Mouse (Mus musculus) hindbrain, embryonic 16.5 days (tissue): Measurements from ENCODE around the gene Olfr995. TPM values are rescaled to one million over a fixed set of nuclear protein-coding genes. Genes with fewer than 3 reads are reported as not detected.

Experiments used
- ATAC-seq: fragments of 200-750 bp; cut with Nextera tagmentation; 2 replicates; pipeline ENCODE4 v1.8.0; 2017; ENCODE audit warnings: moderate TSS enrichment, moderate library complexity
- H3K27ac ChIP-seq: fragments of 300-500 bp; sonication (generic); 2 replicates; pipeline ENCODE4 v1.5.1; 2014; ENCODE audit warnings: low read depth, mild to moderate bottlenecking, control low read depth, low read length, moderate library complexity
- H3K27me3 ChIP-seq: fragments of 300-500 bp; sonication (generic); replicated peaks from 2 replicates; pipeline ENCODE4 v1.6.1; 2014; ENCODE audit warnings: low read length; ENCODE audit not compliant: control insufficient read depth, insufficient read depth
- H3K36me3 ChIP-seq: fragments of 300-500 bp; sonication (generic); 2 replicates; pipeline ENCODE4 v1.6.1; 2014; ENCODE audit warnings: mild to moderate bottlenecking, low read length, moderate library complexity, mixed read lengths; ENCODE audit not compliant: control insufficient read depth, insufficient read depth
- H3K4me1 ChIP-seq: fragments of 300-500 bp; sonication (generic); 2 replicates; pipeline ENCODE4 v1.6.1; 2014; ENCODE audit warnings: low read depth, low read length; ENCODE audit not compliant: control insufficient read depth, insufficient read depth
- H3K4me2 ChIP-seq: fragments of 300-500 bp; sonication (generic); 2 replicates; pipeline ENCODE4 v1.6.1; 2014; ENCODE audit warnings: mild to moderate bottlenecking, low read length, control low read depth, moderate library complexity
- H3K4me3 ChIP-seq: fragments of 300-500 bp; sonication (generic); 2 replicates; pipeline ENCODE4 v1.5.1; 2014; ENCODE audit warnings: mild to moderate bottlenecking, low read length, control low read depth, moderate library complexity
- H3K9ac ChIP-seq: fragments of 300-500 bp; sonication (generic); 2 replicates; pipeline ENCODE4 v1.6.1; 2014; ENCODE audit warnings: low read depth, mild to moderate bottlenecking, control low read depth, low read length, moderate library complexity
- H3K9me3 ChIP-seq: fragments of 300-500 bp; sonication (generic); 2 replicates; pipeline ENCODE4 v1.6.1; 2014; ENCODE audit warnings: mild to moderate bottlenecking, low read length, moderate library complexity; ENCODE audit not compliant: control insufficient read depth
- WGBS: fragments of 180-500 bp; shearing (Covaris S2); extraction: QIAGEN DNeasy Blood & Tissue Kit; methylation state at CpG from one replicate; pipeline ENCODE4 v1.1.7; 2014; 5-methylcytosine and 5-hydroxymethylcytosine counted together
- polyA plus RNA-seq: library from polyadenylated mRNA; unstranded; fragments of >200 nt; fragmentation: Nextera tagmentation; extraction: Ambion mirVana; gene quantifications from 2 replicates; pipeline ENCODE4 v1.2.1, GENCODE M21; 2015

Olfr995 gene
- polyA plus RNA-seq = not detected in 2 replicates

DNA sequence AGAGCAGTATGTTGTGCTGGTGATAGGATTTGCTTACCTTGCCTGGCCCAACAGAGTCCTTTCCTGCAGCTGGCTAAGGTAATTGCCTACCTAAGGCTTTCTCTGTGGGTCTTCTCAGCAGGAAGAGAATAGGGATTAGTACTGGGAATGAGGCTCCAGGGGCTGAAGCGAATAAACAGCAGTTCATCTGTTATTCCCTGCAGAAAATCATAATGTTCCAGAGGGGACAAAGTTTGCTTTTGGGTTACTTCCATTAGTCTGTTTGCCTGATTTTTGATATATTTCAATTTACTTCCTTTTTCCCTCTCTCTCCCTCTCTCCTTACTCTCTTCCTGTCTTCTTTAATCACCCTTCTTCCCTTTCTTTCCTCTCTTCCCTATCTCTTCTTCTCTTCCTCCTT, at the start of gene Olfr995:
TSS of gene Olfr995 (minus strand) at position 101 of the 400 bp plus-strand sequence.
- H3K27ac ChIP-seq = no peak within 1 kb of the TSS
- no peaks in the 10 kb centered on the region for H3K36me3 ChIP-seq
- no peak within 1 kb of the TSS for H3K9ac ChIP-seq
- ATAC-seq = no peak
- no peaks in the 10 kb centered on the region for H3K4me1 ChIP-seq
- H3K4me2 ChIP-seq = no peak within 1 kb of the TSS
- H3K4me3 ChIP-seq = no peak within 1 kb of the TSS
- no peaks in the 10 kb centered on the region for H3K27me3 ChIP-seq
- WGBS = 17% methylated on average over 1 of the region's 1 CpGs
- H3K9me3 ChIP-seq = no peaks in the 10 kb centered on the region

DNA sequence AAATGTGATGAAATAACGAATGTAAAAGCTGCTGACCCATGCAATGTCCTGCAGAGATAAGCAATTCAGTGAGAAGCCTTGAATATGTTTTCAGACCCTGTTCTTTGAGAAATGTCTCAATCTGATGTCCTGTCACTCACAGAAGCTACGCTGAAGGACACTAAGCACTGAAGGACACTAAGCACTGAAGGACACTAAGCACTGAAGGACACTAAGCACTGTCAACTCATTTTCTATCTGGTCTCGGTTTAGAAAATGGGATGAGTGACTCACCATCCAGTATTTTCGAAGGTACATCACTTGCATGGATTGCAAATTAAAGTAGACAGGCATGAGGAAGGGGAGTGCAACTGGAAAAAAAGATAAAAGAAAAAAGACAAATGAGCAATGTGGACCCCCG, 47.0 kb upstream of the Olfr995 start:
- Histone ChIP-seq H3K36me3 (no peaks in the 10 kb centered on the region), H3K9me3 (no peaks in the 10 kb centered on the region), H3K4me1 (no peaks in the 10 kb centered on the region), H3K4me2 (no peak overlapping the region), H3K4me3 (no peak overlapping the region), H3K27me3 (no peaks in the 10 kb centered on the region), H3K27ac (no peak overlapping the region), H3K9ac (no peak overlapping the region)
- WGBS = 79% methylated on average over 5 of the region's 5 CpGs
- no peak for ATAC-seq

DNA sequence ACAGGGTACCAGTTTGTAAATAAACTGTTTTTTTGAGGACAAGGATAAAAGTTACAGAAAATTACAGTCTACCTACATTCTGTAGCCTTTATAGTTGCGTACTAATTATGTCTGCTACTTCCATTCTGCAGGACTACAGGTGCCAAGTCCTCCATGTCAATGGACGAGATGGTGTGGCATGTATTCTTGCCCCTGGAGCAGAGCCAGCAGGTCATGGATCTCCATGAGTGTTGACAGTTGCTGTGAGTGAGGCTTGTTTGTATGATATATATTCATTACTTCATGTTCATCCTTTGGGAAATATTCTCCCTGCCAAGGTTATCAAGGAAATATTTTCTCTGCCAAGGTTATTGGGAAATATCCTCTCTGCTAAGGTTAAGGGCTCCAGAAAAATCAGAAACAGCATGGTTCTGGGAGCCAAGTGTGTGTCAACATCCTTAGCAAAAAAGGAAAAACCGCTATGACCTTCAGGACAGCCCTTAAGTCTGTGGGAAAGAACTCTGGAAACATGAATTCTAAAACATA, 23.4 kb upstream of the Olfr995 start:
- Histone ChIP-seq H3K9me3 (no peaks in the 10 kb centered on the region), H3K27me3 (no peaks in the 10 kb centered on the region), H3K4me3 (no peak overlapping the region), H3K36me3 (no peaks in the 10 kb centered on the region), H3K27ac (no peak overlapping the region), H3K4me2 (no peak overlapping the region), H3K4me1 (no peaks in the 10 kb centered on the region), H3K9ac (no peak overlapping the region)
- ATAC-seq = no peak
- WGBS = 86% methylated on average over 3 of the region's 3 CpGs

DNA sequence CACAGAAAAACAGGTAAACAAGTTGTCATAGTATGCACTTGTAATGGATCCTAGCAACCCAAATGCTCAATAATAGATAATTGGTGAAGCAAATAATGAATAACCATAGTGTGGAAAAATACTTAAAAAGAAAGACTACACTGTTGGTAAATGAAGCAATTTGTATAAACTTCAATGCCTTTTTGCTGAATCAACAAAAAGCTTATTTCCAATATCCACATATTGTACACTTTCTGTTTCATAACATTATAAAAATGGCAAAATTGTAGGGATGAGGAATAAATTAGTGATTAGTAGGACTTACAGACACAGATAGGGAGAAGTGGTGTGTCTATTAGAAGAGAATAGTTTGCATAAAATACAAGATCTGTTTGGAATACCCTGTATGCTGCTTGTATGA, 893 bp downstream of the Olfr995 start:
- Histone ChIP-seq H3K27me3 (no peaks in the 10 kb centered on the region), H3K4me3 (no peak overlapping the region), H3K9ac (no peak overlapping the region), H3K4me2 (no peak overlapping the region), H3K4me1 (no peaks in the 10 kb centered on the region), H3K27ac (no peak overlapping the region), H3K36me3 (no peaks in the 10 kb centered on the region), H3K9me3 (no peaks in the 10 kb centered on the region)
- no peak for ATAC-seq

DNA sequence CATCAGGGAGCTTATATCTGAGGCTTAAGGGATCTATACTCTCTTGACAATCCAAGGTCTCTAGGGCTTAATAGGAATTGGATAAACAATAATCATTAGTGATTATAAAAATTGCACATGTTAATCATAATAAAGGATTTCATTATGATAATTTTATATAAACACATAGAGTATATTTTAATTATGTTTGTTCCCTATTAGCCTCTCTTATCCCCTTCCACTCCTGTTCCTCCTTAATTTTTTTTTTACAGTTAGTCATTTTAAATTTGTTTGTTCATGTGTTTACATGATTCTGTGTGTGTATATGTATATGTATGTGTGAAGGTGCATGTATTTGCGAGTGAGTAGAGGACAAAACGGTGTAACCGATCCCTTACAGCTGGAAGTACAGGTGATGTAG, 7.1 kb downstream of the Olfr995 start, which contains the start of gene Olfr994:
TSS of gene Olfr994 (minus strand) at position 101 of the 400 bp plus-strand sequence.
- 92% methylated on average over 3 of the region's 3 CpGs for WGBS
- ATAC-seq = no peak
- Histone ChIP-seq H3K4me2 (no peak within 1 kb of the TSS), H3K4me3 (no peak within 1 kb of the TSS), H3K9me3 (no peaks in the 10 kb centered on the region), H3K36me3 (no peaks in the 10 kb centered on the region), H3K27ac (no peak within 1 kb of the TSS), H3K4me1 (no peaks in the 10 kb centered on the region), H3K9ac (no peak within 1 kb of the TSS), H3K27me3 (no peaks in the 10 kb centered on the region)

DNA sequence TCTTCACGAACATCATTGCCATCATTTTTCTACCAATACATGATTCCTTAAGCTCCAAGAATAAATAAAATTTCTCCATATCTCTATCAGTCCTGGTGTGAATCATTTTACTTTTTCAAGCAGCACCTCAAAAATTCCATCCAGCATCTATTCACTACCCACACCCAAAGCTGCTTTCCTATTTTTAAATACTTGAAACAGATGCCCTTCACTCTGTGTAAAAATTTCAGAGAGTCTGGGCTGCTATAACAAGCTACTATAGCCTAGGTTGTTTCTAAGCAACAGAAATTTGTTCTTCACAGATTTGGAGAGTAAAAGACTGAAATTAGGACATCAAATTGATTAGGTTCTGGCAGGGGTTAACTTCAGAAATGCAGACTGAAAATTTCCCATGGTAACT, 17.5 kb downstream of the Olfr995 start:
- no peak overlapping the region for H3K4me3 ChIP-seq
- no peaks in the 10 kb centered on the region for H3K4me1 ChIP-seq
- 72% methylated on average over 1 of the region's 1 CpGs for WGBS

DNA sequence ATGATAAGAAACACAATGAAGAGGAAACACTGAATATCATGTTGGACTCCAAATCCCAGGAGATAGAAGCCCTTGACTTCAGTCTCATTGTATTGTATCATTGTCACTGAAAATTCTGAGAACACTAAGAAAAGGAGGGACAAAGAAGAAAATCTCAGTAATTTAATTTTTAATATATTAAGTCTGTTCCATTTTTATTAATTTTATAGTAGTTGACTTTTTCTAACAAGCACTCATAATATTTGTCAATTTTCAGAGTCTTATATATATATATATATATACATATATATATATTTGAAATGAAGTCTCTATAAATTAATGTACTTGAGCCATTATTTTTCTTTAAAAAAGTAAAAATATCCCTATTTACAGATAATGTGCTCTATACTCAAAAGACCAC, 28.7 kb downstream of the Olfr995 start, which contains the start of gene Olfr993:
TSS of gene Olfr993 (minus strand) at position 101 of the 400 bp plus-strand sequence.
- no peak within 1 kb of the TSS for H3K9ac ChIP-seq
- no peaks in the 10 kb centered on the region for H3K36me3 ChIP-seq
- no peak for ATAC-seq
- H3K4me2 ChIP-seq = no peak within 1 kb of the TSS
- H3K27ac ChIP-seq = no peak within 1 kb of the TSS
- no peaks in the 10 kb centered on the region for H3K27me3 ChIP-seq
- no peaks in the 10 kb centered on the region for H3K4me1 ChIP-seq
- H3K9me3 ChIP-seq = no peaks in the 10 kb centered on the region
- H3K4me3 ChIP-seq = no peak within 1 kb of the TSS

More for the DNA sequence above, 17.5 kb downstream of the Olfr995 start:
- Histone ChIP-seq H3K36me3 (no peaks in the 10 kb centered on the region), H3K4me2 (no peak overlapping the region), H3K9me3 (no peaks in the 10 kb centered on the region), H3K9ac (no peak overlapping the region), H3K27me3 (no peaks in the 10 kb centered on the region), H3K27ac (no peak overlapping the region)
- ATAC-seq = no peak

DNA sequence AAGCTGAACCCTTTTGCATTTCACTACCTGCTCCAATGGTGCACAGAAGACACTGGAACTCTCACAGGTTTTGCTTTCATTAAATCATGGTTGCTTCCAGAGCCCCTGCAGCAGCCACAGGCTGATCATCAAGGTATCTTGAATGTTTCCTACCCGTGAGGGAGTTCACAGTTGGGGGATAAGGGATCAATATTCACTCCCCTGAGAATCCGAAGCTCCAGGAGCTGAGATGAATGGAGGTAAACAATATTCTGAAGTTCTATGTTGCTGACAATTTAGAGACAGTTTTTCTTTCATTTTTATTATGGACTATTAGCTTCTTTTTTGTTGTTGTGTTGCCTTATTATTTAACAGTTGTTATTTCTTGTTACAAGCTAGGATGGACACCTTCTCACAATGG, 34.1 kb downstream of the Olfr995 start, which contains the start of gene Olfr992:
TSS of gene Olfr992 (minus strand) at position 101 of the 400 bp plus-strand sequence.
- ATAC-seq = no peak
- no peaks in the 10 kb centered on the region for H3K27me3 ChIP-seq
- no peaks in the 10 kb centered on the region for H3K9me3 ChIP-seq
- no peaks in the 10 kb centered on the region for H3K36me3 ChIP-seq
- H3K4me1 ChIP-seq = no peaks in the 10 kb centered on the region
- H3K4me3 ChIP-seq = no peak within 1 kb of the TSS
- WGBS = 62% methylated on average over 2 of the region's 2 CpGs
- no peak within 1 kb of the TSS for H3K4me2 ChIP-seq
- no peak within 1 kb of the TSS for H3K9ac ChIP-seq
- H3K27ac ChIP-seq = no peak within 1 kb of the TSS
